Mouse (Mus musculus): Measurements from ENCODE around the gene Bmi1. TPM values are rescaled to one million over a fixed set of nuclear protein-coding genes. Genes with fewer than 3 reads are reported as not detected.

Gene Bmi1
- polyA plus RNA-seq (2014; fragmentation: Illumina TruSeq; extraction: RNeasy Lipid Tissue Mini Kit (QIAGEN cat#74804); ENCODE audit: low read depth, low replicate concordance), result 34.3 TPM

DNA sequence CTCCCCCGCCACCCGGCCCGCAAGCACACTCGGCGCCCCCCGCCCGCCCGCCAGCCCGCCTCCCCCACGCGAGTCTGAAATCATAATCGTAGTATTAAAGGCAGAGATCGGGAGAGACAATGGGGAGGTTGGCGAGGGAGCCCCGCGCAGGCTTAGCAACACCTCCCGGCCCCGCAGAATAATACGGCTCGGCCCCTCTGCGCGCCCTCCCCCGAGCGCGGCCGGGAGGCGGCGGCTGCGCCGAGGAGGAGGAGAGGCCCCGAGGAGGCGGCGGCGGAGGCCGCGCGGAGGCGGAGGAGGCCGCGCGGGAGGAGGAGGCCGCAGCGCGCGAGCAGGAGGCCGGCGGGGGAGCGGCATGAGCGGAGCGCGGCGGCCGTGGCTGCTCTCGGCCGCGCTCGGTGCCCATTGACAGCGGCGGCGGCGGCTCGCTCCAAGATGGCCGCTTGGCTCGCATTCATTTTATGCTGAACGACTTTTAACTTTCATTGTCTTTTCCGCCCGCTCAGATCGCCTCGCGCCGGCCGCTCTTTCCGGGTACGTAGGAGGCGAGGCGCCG is at the start of gene Bmi1:
TSS of gene Bmi1 (plus strand) at position 83 of the 556 bp plus-strand sequence.

DNA sequence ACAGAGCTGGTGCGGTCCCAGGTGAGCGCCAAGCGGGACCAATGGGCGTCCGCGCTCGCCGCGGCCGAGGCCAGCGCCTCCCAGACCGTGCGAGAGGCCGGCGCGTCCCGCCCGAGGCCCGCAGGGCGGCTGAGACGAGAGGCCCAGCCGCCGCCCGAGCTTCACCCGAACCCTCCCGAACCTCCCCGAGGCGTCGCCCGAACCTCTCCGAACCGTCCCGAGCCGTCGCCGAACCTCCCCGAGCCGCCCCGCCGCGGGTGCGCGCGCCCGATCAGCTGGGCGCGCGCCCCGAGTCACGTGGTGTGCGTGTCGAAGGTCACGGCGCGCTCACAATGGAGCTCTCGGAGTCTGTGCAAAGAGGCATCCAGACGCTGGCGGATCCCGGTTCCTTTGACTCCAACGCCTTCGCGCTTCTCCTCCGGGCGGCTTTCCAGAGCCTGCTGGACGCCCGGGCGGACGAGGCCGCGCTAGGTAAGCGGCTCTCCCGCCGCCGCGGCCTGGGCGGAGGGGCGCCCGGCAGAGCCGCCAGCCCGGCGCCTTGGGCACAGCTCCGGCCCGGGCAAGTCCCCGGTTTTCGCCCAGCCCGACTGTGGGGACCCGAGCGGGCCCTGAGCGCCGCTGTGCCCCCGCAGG is 4.6 kb upstream of the Bmi1 start, which contains the start of gene Commd3:
TSS of gene Commd3 (plus strand) at position 252 of the 633 bp plus-strand sequence.

DNA sequence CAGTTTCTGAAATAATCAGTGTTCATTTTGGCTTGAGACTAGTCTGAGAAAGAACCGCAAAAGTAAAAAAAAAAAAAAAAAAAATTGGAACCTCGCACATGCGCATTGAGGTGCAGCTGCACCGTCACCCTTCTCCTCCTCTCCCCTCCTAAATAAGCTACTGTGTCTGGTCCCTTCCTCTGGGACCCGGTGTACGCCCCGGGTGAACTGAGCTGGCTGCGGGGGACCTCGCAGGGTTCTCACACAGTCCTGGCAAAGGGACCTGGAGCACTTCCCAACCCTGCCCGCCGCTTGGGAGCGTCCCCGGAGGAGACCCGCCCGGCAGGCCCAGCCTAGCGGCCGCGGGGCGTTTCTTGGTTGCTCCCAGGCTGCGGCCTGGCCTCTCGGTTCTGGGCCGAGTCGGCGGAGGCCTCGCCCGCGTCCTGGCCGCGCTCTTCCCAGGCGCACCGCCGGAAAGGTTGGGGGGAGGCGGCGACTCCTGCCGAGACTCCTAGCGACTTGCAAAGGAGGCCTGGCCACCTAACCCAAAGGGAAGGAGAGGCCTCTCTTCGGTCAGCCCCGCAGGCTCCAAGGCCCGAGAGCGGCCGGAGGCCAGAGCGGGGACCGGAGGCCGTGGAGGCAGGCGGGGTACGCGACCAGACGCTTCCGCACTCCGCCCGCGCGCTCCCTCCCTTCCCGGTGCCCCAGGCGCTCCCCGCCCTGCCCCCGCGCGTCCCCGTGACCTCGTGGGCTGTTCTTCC is 17.2 kb downstream of the Bmi1 start, which contains the start of gene Spag6:
TSS of gene Spag6 (plus strand) at position 162 of the 740 bp plus-strand sequence.

Other genes starting within 250 kb of the Bmi1 start
- gene Commd3, start 4.6 kb upstream of the Bmi1 start, polyA plus RNA-seq (2014; fragmentation: Illumina TruSeq; extraction: RNeasy Lipid Tissue Mini Kit (QIAGEN cat#74804); ENCODE audit: low read depth, low replicate concordance), result 157 TPM
- gene Spag6, start 17.0 kb downstream of the Bmi1 start, polyA plus RNA-seq (2014; fragmentation: Illumina TruSeq; extraction: RNeasy Lipid Tissue Mini Kit (QIAGEN cat#74804); ENCODE audit: low read depth, low replicate concordance), result 1.5 TPM

Measured in adipose tissue, adult 10 weeks (tissue).